Mouse (Mus musculus) brain, embryonic 14.5 days (tissue): ENCODE data around the gene Muc2. TPM values are rescaled to one million over a fixed set of nuclear protein-coding genes. Genes with fewer than 3 reads are reported as not detected.
"Not testable (repeated sequence)": the region's sequence is repeated elsewhere in the genome, so short reads cannot be mapped to it uniquely, and the experiment has no call there.

Experiments used
- DNase-seq: peaks from one replicate; pipeline ENCODE4 v3.0.0-alpha.2; 2011; ENCODE audit warnings: low read depth
- CTCF ChIP-seq: fragments of 200-500 bp; IDR thresholded peaks from 2 replicates; pipeline ENCODE4 v1.5.1; 2012; ENCODE audit warnings: inconsistent platforms, mild to moderate bottlenecking, moderate library complexity, borderline replicate concordance; ENCODE audit not compliant: insufficient read depth, insufficient read length; ENCODE audit errors: extremely low read depth
- POLR2A ChIP-seq: fragments of 200-500 bp; IDR thresholded peaks from 2 replicates; pipeline ENCODE4 v1.6.1; 2012; ENCODE audit warnings: mild to moderate bottlenecking, inconsistent platforms, borderline replicate concordance; ENCODE audit not compliant: poor library complexity, insufficient read depth, insufficient read length, severe bottlenecking; ENCODE audit errors: extremely low read depth
- polyA plus RNA-seq: library from polyadenylated mRNA; depleted of rRNA; stranded (reverse); fragments of >200 nt; gene quantifications from 2 replicates; pipeline ENCODE4 v1.2.3, GENCODE M21; 2012; rRNA removed

The Muc2 gene
- polyA plus RNA-seq, result 0.89 and 2.5 TPM in 2 replicates

DNA sequence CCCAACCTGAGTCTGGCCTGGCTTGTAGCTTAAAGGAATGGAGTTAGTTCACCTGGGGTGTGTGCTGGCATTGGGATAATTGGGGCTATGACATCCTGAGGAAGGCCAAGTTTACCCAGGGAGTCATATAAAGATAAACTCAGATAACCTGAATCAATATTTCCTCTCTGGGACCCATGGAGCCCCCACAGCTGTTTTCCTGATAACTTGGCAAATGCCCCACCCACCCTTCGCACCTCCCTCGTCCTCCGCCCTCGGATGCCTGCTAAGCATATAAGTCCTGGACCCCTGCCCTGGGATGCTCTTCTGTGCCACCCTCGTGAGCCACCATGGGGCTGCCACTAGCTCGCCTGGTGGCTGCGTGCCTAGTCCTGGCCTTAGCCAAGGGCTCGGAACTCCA, at the start of gene Muc2:
Gene Muc2 (plus strand): TSS at position 301 of the 400 bp plus-strand sequence.
- DNase-seq, result no peak
- TF ChIP-seq POLR2A (no peak), CTCF (no peak)

DNA sequence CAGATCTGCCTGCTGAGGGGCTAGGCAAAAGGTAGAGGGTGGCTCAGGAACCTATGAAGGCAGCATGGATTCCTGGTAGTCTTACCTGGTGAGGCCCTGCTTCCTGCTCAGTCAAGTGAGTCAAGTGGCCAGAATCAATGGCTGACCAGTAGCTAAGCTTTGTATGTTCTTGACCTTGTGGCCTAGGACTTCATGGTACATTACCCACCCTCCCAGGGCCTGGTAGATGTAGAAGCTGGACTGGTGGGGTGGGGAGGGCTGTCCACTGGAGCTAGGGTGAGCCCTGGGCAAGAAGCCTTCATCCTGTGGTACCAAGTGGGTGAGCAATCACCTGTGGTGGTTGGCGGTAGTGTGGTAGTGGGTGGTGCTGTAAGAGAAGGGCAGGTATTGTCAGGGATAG, 47.8 kb upstream of the Muc2 start:
- TF ChIP-seq POLR2A, result no peak
- TF ChIP-seq CTCF, result no peak

DNA sequence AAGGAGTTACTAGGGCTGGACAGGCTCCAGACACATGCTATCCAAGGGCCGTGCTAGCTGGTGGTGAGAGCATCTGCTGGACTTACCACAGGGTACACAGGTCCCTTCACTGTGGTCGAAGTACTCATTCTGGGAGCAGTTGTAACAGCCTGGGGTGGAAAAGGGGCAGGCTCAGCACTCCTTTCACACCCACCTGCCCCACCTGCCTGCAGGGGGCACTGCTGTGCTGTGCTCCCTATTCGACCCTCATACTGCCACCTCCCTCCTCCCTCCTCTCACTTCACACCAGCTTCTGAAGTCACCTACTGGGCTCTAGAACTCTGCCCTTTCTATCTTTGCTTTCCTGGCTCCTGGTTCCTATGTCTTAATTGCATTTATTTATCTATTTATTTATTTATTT, 47.0 kb upstream of the Muc2 start:
- TF ChIP-seq POLR2A (no peak), CTCF (peak; percentile 57)
- DNase-seq, result no peak

More for the DNA sequence above, 47.8 kb upstream of the Muc2 start:
- DNase-seq, result no peak

DNA sequence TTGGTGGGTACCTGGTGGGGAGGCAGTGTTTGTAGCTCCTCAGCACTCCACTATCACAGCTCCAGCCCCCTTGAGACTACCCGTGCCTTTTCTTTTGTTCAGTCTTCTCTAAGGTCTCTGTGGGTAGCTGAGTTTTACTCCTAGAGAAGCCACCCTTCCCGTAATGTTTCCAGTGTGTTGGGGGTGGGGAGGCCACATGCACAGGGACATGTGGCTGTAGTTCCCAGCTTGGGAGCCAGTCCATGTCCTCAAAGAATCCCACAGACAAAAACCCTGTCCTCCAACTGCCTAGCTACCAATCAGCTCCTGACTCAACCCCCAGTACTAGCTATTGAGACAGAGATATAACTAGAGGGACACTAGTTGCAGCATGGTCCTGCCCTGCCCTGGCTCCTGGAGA, 43.1 kb upstream of the Muc2 start:
- TF ChIP-seq POLR2A (no peak), CTCF (no peak)
- DNase-seq, result no peak

DNA sequence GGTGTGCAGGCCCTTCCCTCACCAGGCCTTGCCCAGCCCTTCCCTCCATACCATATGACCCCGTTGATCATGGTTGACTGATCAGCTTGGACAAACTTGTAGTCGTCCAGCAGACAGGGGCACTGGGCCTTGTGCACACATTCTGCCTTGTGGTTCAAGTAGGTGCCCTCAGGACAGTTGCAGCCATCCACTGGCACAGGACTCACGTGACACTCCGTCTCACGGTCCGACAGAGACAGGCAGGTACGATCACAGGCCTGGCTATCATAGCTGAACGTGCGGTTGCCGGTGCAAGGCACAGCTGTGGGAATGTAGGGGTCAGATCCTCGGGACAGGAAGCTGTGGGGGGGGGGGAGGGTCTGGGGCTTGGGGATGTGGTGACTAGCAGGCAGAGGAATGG, 42.3 kb upstream of the Muc2 start:
- no peak for DNase-seq
- no peak for TF ChIP-seq POLR2A
- TF ChIP-seq CTCF, result no peak

DNA sequence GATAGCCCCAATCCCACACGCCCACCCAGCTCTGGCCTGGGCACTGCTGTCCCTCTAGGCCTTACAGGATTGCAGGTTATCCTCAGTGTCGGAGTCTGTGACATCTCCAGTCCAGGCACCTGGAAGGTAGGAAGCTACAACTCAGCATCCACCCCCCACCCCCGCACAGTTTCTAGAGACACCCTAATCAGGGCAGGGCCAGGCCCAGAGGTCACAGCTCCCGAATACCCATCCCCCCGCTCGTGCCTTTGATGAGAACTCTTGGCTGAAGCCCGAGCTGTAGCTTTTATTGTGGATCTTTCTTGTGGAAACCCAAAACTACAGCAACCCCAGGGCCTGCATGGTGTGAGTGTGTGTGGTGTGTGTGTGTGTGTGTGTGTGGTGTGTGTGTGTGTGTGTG, 37.9 kb upstream of the Muc2 start:
- DNase-seq, result peak; percentile 2
- TF ChIP-seq CTCF (no peak), POLR2A (no peak)

DNA sequence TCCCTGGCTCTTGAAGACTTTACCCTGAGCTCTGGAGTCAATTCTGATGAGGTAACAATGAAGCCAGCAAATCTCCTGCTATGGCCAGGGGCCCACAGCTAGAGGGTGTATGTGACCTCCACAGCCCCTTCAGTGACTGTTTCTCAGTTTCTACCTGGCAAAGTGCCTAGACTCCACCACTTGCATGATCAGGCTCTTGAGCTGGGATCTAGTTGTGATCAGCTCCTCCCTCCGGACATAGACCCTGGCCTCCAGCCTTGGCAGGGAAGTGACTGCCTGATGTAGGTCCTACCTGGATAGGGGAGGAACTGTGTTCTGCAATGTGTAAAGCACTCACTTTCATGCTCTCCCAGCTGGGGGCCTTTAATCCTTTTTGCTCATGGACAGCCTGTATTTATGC, 29.8 kb upstream of the Muc2 start:
- TF ChIP-seq CTCF (no peak), POLR2A (no peak)
- DNase-seq, result peak; percentile 10

DNA sequence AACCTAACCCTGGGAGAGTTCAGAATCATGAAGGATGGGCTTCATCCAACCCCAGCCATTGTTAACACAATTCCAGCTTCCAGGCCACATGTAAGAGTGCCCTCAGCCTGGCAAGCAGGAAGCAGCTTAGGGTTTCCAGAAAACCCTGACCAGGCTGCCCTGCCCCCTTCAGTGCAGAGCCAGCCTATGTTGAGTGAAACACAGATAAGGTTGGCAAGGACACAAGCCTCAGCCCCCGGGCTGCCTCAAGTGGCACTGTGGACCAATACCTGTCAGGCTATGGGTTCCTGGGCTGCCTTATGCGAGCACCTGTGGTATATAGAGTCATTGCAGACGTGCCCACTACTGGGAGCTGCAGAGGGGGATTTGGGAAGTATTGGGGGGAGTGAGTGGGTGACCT, 28.7 kb upstream of the Muc2 start:
- no peak for TF ChIP-seq CTCF
- TF ChIP-seq POLR2A, result no peak
- DNase-seq, result no peak

DNA sequence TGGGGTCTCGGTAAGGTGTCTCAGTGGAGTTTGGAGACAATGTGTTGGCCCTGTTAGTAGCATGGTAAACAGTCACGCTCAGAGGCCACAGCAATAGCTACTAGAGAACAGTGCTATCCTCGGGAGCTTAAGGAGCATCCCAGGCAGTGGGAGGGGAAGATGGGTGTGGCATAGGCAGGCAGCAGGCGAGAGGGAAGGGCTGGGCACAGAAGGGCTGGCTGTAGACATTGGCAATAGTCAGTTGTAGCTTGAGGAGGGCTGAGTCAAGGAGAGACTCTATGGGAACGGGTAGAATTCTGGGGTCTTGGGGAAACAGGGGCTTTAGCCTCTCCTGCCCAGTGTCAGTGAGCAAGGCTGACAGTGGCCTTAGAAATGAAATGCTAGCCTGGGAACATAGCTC, 27.9 kb upstream of the Muc2 start:
- no peak for TF ChIP-seq CTCF
- no peak for TF ChIP-seq POLR2A
- no peak for DNase-seq

DNA sequence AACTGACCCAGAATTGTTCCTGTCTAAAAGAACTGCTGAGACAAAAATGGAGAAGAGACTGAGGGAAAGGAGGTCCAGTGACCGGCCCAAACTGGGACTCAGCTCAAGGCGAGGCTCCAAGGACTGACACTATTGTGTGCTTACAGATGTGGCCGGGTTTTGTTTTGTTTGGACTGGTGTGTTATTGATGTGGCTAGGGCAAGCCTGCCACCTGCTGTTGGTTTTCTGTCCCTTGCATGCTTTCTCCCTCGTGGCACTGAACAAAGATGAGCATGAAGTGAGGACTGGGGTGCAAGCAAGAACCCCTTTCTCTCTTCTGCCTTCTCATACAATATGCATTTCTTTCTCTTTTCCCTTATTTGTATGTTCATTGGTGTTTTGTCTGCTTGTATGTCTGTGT, 23.9 kb upstream of the Muc2 start:
- no peak for TF ChIP-seq POLR2A
- TF ChIP-seq CTCF, result peak; percentile 50; the same call in 1 of the 2 replicates

DNA sequence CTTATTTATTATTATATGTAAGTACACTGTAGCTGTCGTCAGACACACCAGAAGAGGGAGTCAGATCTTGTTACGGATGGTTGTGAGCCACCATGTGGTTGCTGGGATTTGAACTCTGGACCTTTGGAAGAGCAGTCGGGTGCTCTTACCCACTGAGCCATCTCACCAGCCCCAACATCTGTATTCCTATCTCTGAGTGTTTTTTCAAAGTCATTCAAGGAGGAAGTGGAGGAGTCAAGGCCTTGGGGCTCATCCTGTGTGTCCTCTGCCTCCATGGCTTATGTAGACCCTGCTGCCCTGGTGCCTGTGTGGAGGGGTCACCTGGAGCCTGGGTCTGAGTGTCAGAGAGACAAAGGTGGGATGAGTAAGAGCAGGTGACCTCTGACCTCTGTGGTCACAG, 21.0 kb upstream of the Muc2 start:
- not testable (repeated sequence) for DNase-seq

More for the DNA sequence above, 23.9 kb upstream of the Muc2 start:
- DNase-seq, result peak; percentile 48

DNA sequence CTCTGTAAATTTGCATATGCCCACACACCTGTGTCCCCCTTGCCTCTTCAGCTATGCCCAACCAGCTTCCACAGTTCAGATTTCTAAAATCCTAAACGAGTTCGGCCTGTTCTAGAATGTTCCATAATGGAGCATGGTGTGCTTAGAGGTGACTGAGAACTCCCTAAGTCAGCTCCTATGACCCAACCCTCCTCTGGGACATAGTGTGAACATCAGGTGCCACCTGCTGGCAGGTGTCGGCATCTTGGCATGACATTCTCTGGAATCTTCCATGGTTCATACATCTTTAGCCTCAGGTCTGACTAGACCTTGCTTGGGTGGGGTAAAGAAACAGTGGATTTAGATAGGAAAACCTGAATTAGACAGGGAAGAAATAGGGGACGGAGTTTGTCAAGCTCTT, 19.1 kb upstream of the Muc2 start:
- TF ChIP-seq CTCF (peak; percentile 20; the same call in 1 of the 2 replicates), POLR2A (no peak)
- DNase-seq, result peak; percentile 18
